Mouse (Mus musculus) CH12.LX (cell line): ENCODE data around the gene Clpsl2. TPM values are rescaled to one million over a fixed set of nuclear protein-coding genes. Genes with fewer than 3 reads are reported as not detected.

Experiments used
- DNase-seq: peaks from one replicate; pipeline ENCODE4 v3.0.0-alpha.2; 2013; ENCODE audit errors: extremely low read depth
- H3K27ac ChIP-seq: 2 replicates; pipeline ENCODE4 v1.5.1; 2012; ENCODE audit warnings: low read depth, mild to moderate bottlenecking, control low read depth, moderate library complexity; ENCODE audit not compliant: insufficient read depth
- H3K27me3 ChIP-seq: replicated peaks from 2 replicates; pipeline ENCODE3; 2012; ENCODE audit warnings: inconsistent platforms
- H3K36me3 ChIP-seq, 2 experiments: replicated peaks in 1 of 2; 2 replicates each; pipeline versions ENCODE3 to v1.6.1; 2012; ENCODE audit warnings: inconsistent platforms in 1 of 2, low read length in 1 of 2, mild to moderate bottlenecking in 1 of 2, mixed read lengths in 1 of 2, moderate library complexity in 1 of 2; ENCODE audit not compliant: control insufficient read depth in 1 of 2, insufficient read depth in 1 of 2
- H3K4me1 ChIP-seq, 2 experiments: 2 replicates each; pipeline ENCODE4 v1.6.1; 2012; ENCODE audit warnings: inconsistent platforms in 1 of 2, moderate library complexity in 1 of 2; ENCODE audit not compliant: insufficient read depth in 2 of 2, control insufficient read depth in 1 of 2
- H3K4me2 ChIP-seq: 2 replicates; pipeline ENCODE4 v1.6.1; 2012; ENCODE audit warnings: low read depth, mild to moderate bottlenecking, control low read depth; ENCODE audit not compliant: poor library complexity, insufficient read depth, severe bottlenecking
- H3K4me3 ChIP-seq, 3 experiments: fragments of 150-350 bp in 1 of 3; sonication (generic) in 1 of 3; replicated peaks in 1 of 3; 2 replicates each; pipeline versions ENCODE3 to v1.5.1; 2011 to 2012; ENCODE audit warnings: low read depth in 2 of 3, low read length in 2 of 3, mild to moderate bottlenecking in 2 of 3, moderate library complexity in 2 of 3, control low read depth in 1 of 3, improper control_type of control experiment in 1 of 3, inconsistent platforms in 1 of 3, mixed read lengths in 1 of 3; ENCODE audit not compliant: poor library complexity in 1 of 3
- H3K79me2 ChIP-seq: replicated peaks from 2 replicates; pipeline ENCODE4 v1.6.1; 2012; ENCODE audit warnings: mild to moderate bottlenecking, moderate library complexity; ENCODE audit not compliant: control insufficient read depth, poor library complexity, insufficient read depth, severe bottlenecking; ENCODE audit errors: extremely low read depth
- H3K9ac ChIP-seq: 2 replicates; pipeline ENCODE4 v1.6.1; 2012; ENCODE audit warnings: low read depth, mild to moderate bottlenecking, control low read depth, moderate library complexity; ENCODE audit not compliant: insufficient read depth
- H3K9me3 ChIP-seq: replicated peaks from 2 replicates; pipeline ENCODE3; 2012; ENCODE audit warnings: low read length, inconsistent platforms, mixed read lengths
- BHLHE40 ChIP-seq: IDR thresholded peaks from 2 replicates; pipeline ENCODE4 v1.6.1; 2011; ENCODE audit warnings: mild to moderate bottlenecking, low read depth, low read length, improper control_type of control experiment
- CHD1 ChIP-seq: IDR thresholded peaks from 2 replicates; pipeline ENCODE4 v1.6.1; 2012; ENCODE audit warnings: low read depth, low read length, improper control_type of control experiment, inconsistent platforms
- E2F4 ChIP-seq: IDR thresholded peaks from 2 replicates; pipeline ENCODE4 v1.6.1; 2011; ENCODE audit warnings: low read depth, low read length, improper control_type of control experiment; ENCODE audit not compliant: insufficient replicate concordance
- ELF1 ChIP-seq: IDR thresholded peaks from 2 replicates; pipeline ENCODE4 v1.6.1; 2014; ENCODE audit warnings: low read depth, mild to moderate bottlenecking, inconsistent platforms, low read length, improper control_type of control experiment
- EP300 ChIP-seq: IDR thresholded peaks from 2 replicates; pipeline ENCODE4 v1.6.1; 2011; ENCODE audit warnings: low read length, improper control_type of control experiment
- IRF4 ChIP-seq: IDR thresholded peaks from 2 replicates; pipeline ENCODE4 v1.6.1; 2014; ENCODE audit warnings: low read depth, mild to moderate bottlenecking, inconsistent platforms, low read length, improper control_type of control experiment
- JUN ChIP-seq: IDR thresholded peaks from 2 replicates; pipeline ENCODE4 v1.6.1; 2011; ENCODE audit warnings: low read depth, mild to moderate bottlenecking, low read length, improper control_type of control experiment, moderate library complexity; ENCODE audit not compliant: insufficient read depth
- JUND ChIP-seq: conservative IDR thresholded peaks from 2 replicates; pipeline ENCODE4 v1.6.1; 2011; ENCODE audit warnings: low read depth, low read length, improper control_type of control experiment
- MAX ChIP-seq: IDR thresholded peaks from 2 replicates; pipeline ENCODE4 v1.6.1; 2011; ENCODE audit warnings: low read length, improper control_type of control experiment
- MAZ ChIP-seq: IDR thresholded peaks from 2 replicates; pipeline ENCODE4 v1.6.1; 2012; ENCODE audit warnings: low read depth, mild to moderate bottlenecking, inconsistent platforms, low read length, improper control_type of control experiment, moderate library complexity
- MEF2A ChIP-seq: IDR thresholded peaks from 2 replicates; pipeline ENCODE4 v1.6.1; 2014; ENCODE audit warnings: low read depth, mild to moderate bottlenecking, inconsistent platforms, low read length, improper control_type of control experiment, borderline replicate concordance
- MXI1 ChIP-seq: IDR thresholded peaks from 2 replicates; pipeline ENCODE4 v1.6.1; 2011; ENCODE audit warnings: mild to moderate bottlenecking, low read depth, low read length, improper control_type of control experiment
- MYC ChIP-seq: IDR thresholded peaks from 2 replicates; pipeline ENCODE4 v1.6.1; 2011; ENCODE audit warnings: low read depth, mild to moderate bottlenecking, improper control_type of control experiment, low read length
- NRF1 ChIP-seq: IDR thresholded peaks from 2 replicates; pipeline ENCODE4 v1.6.1; 2014; ENCODE audit warnings: low read depth, mild to moderate bottlenecking, inconsistent platforms, low read length, improper control_type of control experiment, moderate library complexity
- PAX5 ChIP-seq: IDR thresholded peaks from 2 replicates; pipeline ENCODE4 v1.6.1; 2012; ENCODE audit warnings: low read length, inconsistent platforms, mixed read lengths
- POLR2AphosphoS2 ChIP-seq: IDR thresholded peaks from 2 replicates; pipeline ENCODE4 v1.6.1; 2011; ENCODE audit warnings: low read depth, low read length, improper control_type of control experiment
- RCOR1 ChIP-seq: conservative IDR thresholded peaks from 2 replicates; pipeline ENCODE4 v1.6.1; 2012; ENCODE audit warnings: low read depth, mild to moderate bottlenecking, inconsistent platforms, low read length, improper control_type of control experiment
- SIN3A ChIP-seq: IDR thresholded peaks from 2 replicates; pipeline ENCODE4 v1.6.1; 2012; ENCODE audit warnings: low read length, improper control_type of control experiment, inconsistent platforms
- TBP ChIP-seq: conservative IDR thresholded peaks from 2 replicates; pipeline ENCODE4 v1.6.1; 2011; ENCODE audit warnings: low read depth, low read length, improper control_type of control experiment
- UBTF ChIP-seq: IDR thresholded peaks from 2 replicates; pipeline ENCODE4 v1.6.1; 2012; ENCODE audit warnings: low read depth, mild to moderate bottlenecking, inconsistent platforms, low read length, improper control_type of control experiment, moderate library complexity
- USF1 ChIP-seq: IDR thresholded peaks from 2 replicates; pipeline ENCODE4 v1.6.1; 2014; ENCODE audit warnings: low read depth, mild to moderate bottlenecking, inconsistent platforms, low read length, improper control_type of control experiment
- ZMIZ1 ChIP-seq: IDR thresholded peaks from 2 replicates; pipeline ENCODE4 v1.6.1; 2012; ENCODE audit warnings: low read depth, mild to moderate bottlenecking, inconsistent platforms, low read length, improper control_type of control experiment
- ZNF384 ChIP-seq: IDR thresholded peaks from 2 replicates; pipeline ENCODE4 v1.6.1; 2012; ENCODE audit warnings: low read depth, low read length, improper control_type of control experiment, inconsistent platforms
- dilution Hi-C: fragments of 300-500 bp; cut with MboI; formaldehyde crosslinking; loops from 2 replicates; pipeline ENCODE4 v1.14.3; 2020; ENCODE audit warnings: low sequenced_read_pairs; ENCODE audit not compliant: extremely low pct_unique_long_range_greater_than_20kb, extremely low pct_ligation_motif_present
- in situ Hi-C: fragments of 300-500 bp; cut with MboI; formaldehyde crosslinking; loops from 3 replicates; pipeline ENCODE4 v1.14.3; 2019; ENCODE audit warnings: low sequenced_read_pairs, low pct_ligation_motif_present, low pct_unique_long_range_greater_than_20kb, mixed read lengths
- polyA plus RNA-seq: library from polyadenylated mRNA; unstranded; fragments of >175 nt; gene quantifications from 2 replicates; pipeline ENCODE4 v1.2.1, GENCODE M21; 2012; ENCODE audit warnings: low read depth; ENCODE audit not compliant: insufficient read length
- total RNA-seq, 2 experiments: library from RNA; depleted of rRNA; stranded (reverse); fragments of 300-350 nt in 1 of 2; fragments of >200 nt in 1 of 2; gene quantifications; 2 replicates each; pipeline ENCODE4 v1.2.3; 2012 to 2014

Clpsl2 gene
- total and polyA plus RNA-seq, 3 experiments = not detected

DNA sequence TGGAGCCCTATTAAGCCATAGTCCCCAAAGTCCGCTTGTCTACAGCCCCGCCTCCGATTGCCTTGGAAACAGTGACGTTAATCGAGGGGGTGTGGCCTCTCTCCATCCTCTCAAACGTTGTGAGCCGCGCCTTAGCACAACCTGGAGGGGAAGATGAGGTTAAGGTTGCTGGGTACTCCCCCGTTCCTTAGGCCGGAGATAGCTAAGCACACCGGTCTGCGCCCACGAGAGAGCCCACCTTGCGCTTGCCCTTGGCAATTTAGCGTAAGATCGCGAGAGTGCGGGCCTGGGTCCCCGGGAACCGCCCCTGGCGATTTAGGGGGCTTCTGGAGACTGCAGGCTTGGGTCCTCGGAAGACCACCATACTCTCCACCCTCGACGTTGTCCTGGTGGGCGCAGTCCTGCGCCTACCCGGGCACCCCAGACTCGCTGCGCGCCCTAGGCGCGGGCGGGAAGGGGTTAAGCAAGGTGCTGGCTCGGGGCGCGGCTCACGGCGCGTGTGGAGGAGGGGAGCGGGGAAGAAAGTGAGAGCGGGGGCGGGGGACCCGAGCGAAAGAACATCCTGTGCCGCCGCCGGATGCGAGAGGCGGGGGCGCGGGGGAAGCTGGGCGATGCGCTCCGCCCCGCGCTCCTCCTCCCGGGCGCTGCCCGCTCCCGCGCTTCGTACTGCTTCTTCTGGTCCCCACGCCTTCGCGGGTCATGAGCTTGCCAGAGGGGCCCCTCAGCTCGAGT is 26.4 kb upstream of the Clpsl2 start (continued):
- TF ChIP-seq JUN (no peak), JUND (no peak), ELF1 (peak; percentile 50; the same call in 1 of the 2 replicates), CHD1 (no peak), UBTF (0 out of 2 replicates have a peak, but pooled peaks have one; percentile 59), SIN3A (peak; percentile 23; the same call in 1 of the 2 replicates), MEF2A (peak; percentile 5; the same call in 1 of the 2 replicates), POLR2AphosphoS2 (peak; percentile 33; the same call in 1 of the 2 replicates), MAZ (peak; percentile 97), RCOR1 (no peak), TBP (0 out of 2 replicates have a peak, but pooled peaks have one; percentile 42), MYC (no peak), IRF4 (peak; percentile 63), EP300 (no peak), ZNF384 (no peak), E2F4 (no peak), MXI1 (peak; percentile 56), PAX5 (no peak), USF1 (no peak), BHLHE40 (peak; percentile 62; the same call in 1 of the 2 replicates), MAX (peak; percentile 70)

GRCm38 (mm10) chr17:28523355-28524008 is 25.7 kb upstream of the Clpsl2 start:
- peak overlapping the region; percentile 53 for H3K4me2 ChIP-seq
- peaks cover 13% of the 10 kb centered on the region for H3K27me3 ChIP-seq
- no peak overlapping the region; the same call in 1 of the 2 replicates for H3K27ac ChIP-seq
- 0 out of 2 replicates have a peak, but pooled peaks have one; percentile 0 for TF ChIP-seq ELF1
- no peak for TF ChIP-seq JUND
- TF ChIP-seq TBP = no peak
- no peak for TF ChIP-seq NRF1
- peak; percentile 68 for TF ChIP-seq ZNF384
- no peak for TF ChIP-seq ZMIZ1
- no peak for TF ChIP-seq MAX
- TF ChIP-seq SIN3A = peak; percentile 36; the same call in 1 of the 2 replicates
- peak; percentile 5 for TF ChIP-seq IRF4
- dilution Hi-C loops = no loop called here
- H3K79me2 ChIP-seq = no peaks in the 10 kb centered on the region
- peak overlapping the region; percentile 65 for H3K9ac ChIP-seq
- peaks cover 0 to 2% of the 10 kb centered on the region in 2 experiments for H3K36me3 ChIP-seq
- DNase-seq = peak; percentile 48
- H3K4me3 ChIP-seq = peak overlapping the region; percentile 53 to 70 (median 70)
- H3K9me3 ChIP-seq = no peaks in the 10 kb centered on the region
- in situ Hi-C loops = loop anchor here (5.0 to 25.0 kb wide), 3 partner anchors 46 to 311 kb away; partner anchors contain the start of gene Def6
- H3K4me1 ChIP-seq = peaks cover 21 to 58% of the 10 kb centered on the region in 2 experiments
